Mouse (Mus musculus): ENCODE data around the gene Rptor. TPM values are rescaled to one million over a fixed set of nuclear protein-coding genes. Genes with fewer than 3 reads are reported as not detected.

Rptor gene
- total and polyA plus RNA-seq, 3 experiments: 33.9 to 34.9 TPM; not detected in 1

DNA sequence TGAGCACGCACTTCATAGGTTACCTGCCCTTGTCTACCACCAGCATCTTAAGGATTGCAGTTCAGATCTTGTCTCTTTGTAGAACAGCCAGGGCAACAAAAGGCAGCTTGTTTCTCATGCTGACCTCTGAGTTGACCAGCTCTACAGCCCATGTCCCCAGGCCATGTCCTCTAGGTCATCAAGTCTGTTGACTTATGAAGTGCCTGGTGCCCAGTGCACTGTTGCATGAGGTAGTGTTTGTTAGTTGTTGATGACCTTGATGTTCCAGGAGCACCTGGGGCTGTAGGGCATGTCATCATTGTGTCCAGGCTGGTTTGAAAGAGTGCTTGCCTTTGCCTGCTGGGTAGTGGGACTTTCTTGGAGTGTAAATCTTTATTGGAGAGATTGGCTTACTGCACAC, 344.7 kb downstream of the Rptor start:
- Histone ChIP-seq H3K4me3 (ENCODE audit: control insufficient read depth in 1 of 2, insufficient read depth in 1 of 2, low read depth in 2 of 2, low read length in 2 of 2) (no peak overlapping the region), H3K79me2 (ENCODE audit: control insufficient read depth, insufficient read depth, low read length, poor library complexity) (peaks cover 28% of the 10 kb centered on the region), H3K4me1 (ENCODE audit: control insufficient read depth in 1 of 2, insufficient read depth in 2 of 2, low read length in 2 of 2) (peaks cover 10 to 25% of the 10 kb centered on the region in 2 experiments), H3K9me3 (replicated peaks; ENCODE audit: insufficient read depth, low read length) (no peaks in the 10 kb centered on the region), H3K9ac (ENCODE audit: control insufficient read depth, low read depth, low read length, poor library complexity, severe bottlenecking) (no peak overlapping the region), H3K27me3 (ENCODE audit: control insufficient read depth in 1 of 2, insufficient read depth in 2 of 2, low read length in 2 of 2) (no peaks in the 10 kb centered on the region), H3K27ac (ENCODE audit: control insufficient read depth, low read depth, low read length) (no peak overlapping the region), H3K36me3 (ENCODE audit: control insufficient read depth in 1 of 2, insufficient read depth in 2 of 2, low read length in 2 of 2) (peaks cover 0 to 15% of the 10 kb centered on the region in 2 experiments; a peak in 2 of 4 replicates)
- no peak for DNase-seq (ENCODE audit: low read depth, low spot score)
- TF ChIP-seq TBP (IDR thresholded peaks at IDR 0.05; ENCODE audit: low read depth, low read length): no peak
- no peak for TF ChIP-seq BHLHE40 (IDR thresholded peaks at IDR 0.05; ENCODE audit: borderline replicate concordance, low read depth, low read length)
- TF ChIP-seq ETS1 (IDR thresholded peaks at IDR 0.05; ENCODE audit: low read depth, low read length): no peak
- no peak for TF ChIP-seq ZNF384 (IDR thresholded peaks at IDR 0.05; ENCODE audit: low read depth, low read length)
- no peak for TF ChIP-seq USF2 (IDR thresholded peaks at IDR 0.05; ENCODE audit: borderline replicate concordance in 1 of 2, insufficient read depth in 1 of 2, low read depth in 1 of 2, low read length in 2 of 2)

DNA sequence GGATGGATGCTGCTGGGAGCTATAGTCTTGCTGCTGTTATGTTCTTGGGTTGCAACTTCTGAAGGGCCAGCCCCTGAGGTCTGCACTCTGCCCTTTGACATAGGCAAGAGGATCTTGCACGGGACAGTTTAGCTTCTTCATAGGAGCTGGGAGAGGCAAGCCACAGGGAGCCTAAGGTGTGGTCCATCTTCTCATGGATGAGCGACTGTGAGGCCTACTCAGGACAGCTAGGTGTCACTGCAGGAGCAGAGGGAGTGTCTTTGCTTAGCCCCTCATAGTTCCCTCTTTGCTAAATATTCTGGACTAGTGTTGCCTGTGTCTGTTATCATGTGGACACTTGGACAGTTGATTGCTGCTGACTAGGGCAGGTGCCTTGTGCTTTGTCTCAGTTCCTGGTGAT, 345.2 kb downstream of the Rptor start:
- no peak for DNase-seq (ENCODE audit: low read depth, low spot score)
- H3K9ac ChIP-seq (ENCODE audit: control insufficient read depth, low read depth, low read length, poor library complexity, severe bottlenecking): no peak overlapping the region
- H3K4me3 ChIP-seq (ENCODE audit: control insufficient read depth in 1 of 2, insufficient read depth in 1 of 2, low read depth in 2 of 2, low read length in 2 of 2): no peak overlapping the region
- H3K36me3 ChIP-seq (ENCODE audit: control insufficient read depth in 1 of 2, insufficient read depth in 2 of 2, low read length in 2 of 2): peaks cover 0 to 18% of the 10 kb centered on the region in 2 experiments; a peak in 2 of 4 replicates
- H3K27ac ChIP-seq (ENCODE audit: control insufficient read depth, low read depth, low read length): no peak overlapping the region
- TF ChIP-seq ZC3H11A (IDR thresholded peaks at IDR 0.05; ENCODE audit: low read depth, low read length): no peak
- TF ChIP-seq SMC3 (IDR thresholded peaks at IDR 0.05; ENCODE audit: low read depth, low read length): peak; percentile 18; the same call in 1 of the 2 replicates
- TF ChIP-seq POLR2A (IDR thresholded peaks at IDR 0.05; ENCODE audit: control insufficient read depth in 1 of 2, insufficient read depth in 1 of 2, low read depth in 1 of 2, low read length in 2 of 2, poor library complexity in 1 of 2): no peak
- TF ChIP-seq CTCF (IDR thresholded peaks at IDR 0.05 in 2 of 3, conservative IDR thresholded peaks at IDR 0.05 in 1 of 3; ENCODE audit: control insufficient read depth in 1 of 3, insufficient read depth in 1 of 3, low read depth in 2 of 3, low read length in 3 of 3, poor library complexity in 1 of 3, severe bottlenecking in 1 of 3): peak in 2 of 3 experiments; percentile 17 to 38; a peak in 3 of 6 replicates
- no peak for TF ChIP-seq POLR2AphosphoS5 (IDR thresholded peaks at IDR 0.05; ENCODE audit: borderline replicate concordance, low read depth, low read length)
- peak; percentile 28 for TF ChIP-seq RAD21 (IDR thresholded peaks at IDR 0.05; ENCODE audit: low read depth, low read length)
- TF ChIP-seq USF1 (IDR thresholded peaks at IDR 0.05; ENCODE audit: low read depth, low read length): no peak
- H3K27me3 ChIP-seq (ENCODE audit: control insufficient read depth in 1 of 2, insufficient read depth in 2 of 2, low read length in 2 of 2): no peaks in the 10 kb centered on the region
- peaks cover 27% of the 10 kb centered on the region for H3K79me2 ChIP-seq (ENCODE audit: control insufficient read depth, insufficient read depth, low read length, poor library complexity)
- H3K9me3 ChIP-seq (replicated peaks; ENCODE audit: insufficient read depth, low read length): no peaks in the 10 kb centered on the region
- H3K4me1 ChIP-seq (ENCODE audit: control insufficient read depth in 1 of 2, insufficient read depth in 2 of 2, low read length in 2 of 2): peaks cover 14 to 29% of the 10 kb centered on the region in 2 experiments

DNA sequence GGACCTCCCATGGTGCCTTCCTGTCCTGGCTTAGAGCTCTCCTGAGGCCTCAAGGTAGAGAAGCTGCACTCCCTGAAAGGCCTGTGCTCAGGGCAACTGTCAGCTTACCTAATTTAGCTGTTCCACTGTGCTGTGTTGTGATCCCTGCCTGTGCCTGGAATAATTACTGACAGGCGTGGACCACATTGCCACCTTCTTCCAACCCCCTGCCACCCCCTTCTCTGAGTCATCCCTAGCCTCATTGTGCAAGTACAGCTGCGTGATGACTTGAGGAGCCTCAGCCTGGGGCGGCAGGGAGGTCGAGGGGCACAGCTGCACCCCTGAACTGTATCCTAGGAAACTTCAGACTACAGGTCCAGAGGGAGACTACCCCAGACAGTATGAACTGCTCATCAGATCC, 345.6 kb downstream of the Rptor start:
- peaks cover 17 to 33% of the 10 kb centered on the region in 2 experiments for H3K4me1 ChIP-seq (ENCODE audit: control insufficient read depth in 1 of 2, insufficient read depth in 2 of 2, low read length in 2 of 2)

More for the DNA sequence above, 345.6 kb downstream of the Rptor start:
- Histone ChIP-seq H3K4me3 (ENCODE audit: control insufficient read depth in 1 of 2, insufficient read depth in 1 of 2, low read depth in 2 of 2, low read length in 2 of 2) (no peak overlapping the region), H3K36me3 (ENCODE audit: control insufficient read depth in 1 of 2, insufficient read depth in 2 of 2, low read length in 2 of 2) (peaks cover 0 to 22% of the 10 kb centered on the region in 2 experiments; a peak in 2 of 4 replicates), H3K9me3 (replicated peaks; ENCODE audit: insufficient read depth, low read length) (no peaks in the 10 kb centered on the region), H3K27ac (ENCODE audit: control insufficient read depth, low read depth, low read length) (no peak overlapping the region), H3K27me3 (ENCODE audit: control insufficient read depth in 1 of 2, insufficient read depth in 2 of 2, low read length in 2 of 2) (no peaks in the 10 kb centered on the region), H3K79me2 (ENCODE audit: control insufficient read depth, insufficient read depth, low read length, poor library complexity) (peaks cover 24% of the 10 kb centered on the region), H3K9ac (ENCODE audit: control insufficient read depth, low read depth, low read length, poor library complexity, severe bottlenecking) (no peak overlapping the region)
- no peak for DNase-seq (ENCODE audit: low read depth, low spot score)
- TF ChIP-seq CTCF (IDR thresholded peaks at IDR 0.05 in 2 of 3, conservative IDR thresholded peaks at IDR 0.05 in 1 of 3; ENCODE audit: control insufficient read depth in 1 of 3, insufficient read depth in 1 of 3, low read depth in 2 of 3, low read length in 3 of 3, poor library complexity in 1 of 3, severe bottlenecking in 1 of 3): no peak
- TF ChIP-seq ZC3H11A (IDR thresholded peaks at IDR 0.05; ENCODE audit: low read depth, low read length): no peak
- no peak for TF ChIP-seq MEF2A (IDR thresholded peaks at IDR 0.05; ENCODE audit: extremely low read depth, insufficient replicate concordance, low read depth, low read length, poor library complexity, severe bottlenecking)
- no peak for TF ChIP-seq MYC (IDR thresholded peaks at IDR 0.05; ENCODE audit: low read depth, low read length)
- no peak for TF ChIP-seq NRF1 (IDR thresholded peaks at IDR 0.05; ENCODE audit: insufficient read depth, low read depth, low read length, poor library complexity, severe bottlenecking)
- no peak for TF ChIP-seq RAD21 (IDR thresholded peaks at IDR 0.05; ENCODE audit: low read depth, low read length)
- no peak for TF ChIP-seq ZMIZ1 (IDR thresholded peaks at IDR 0.05; ENCODE audit: low read depth, low read length)
- no peak for TF ChIP-seq EP300 (IDR thresholded peaks at IDR 0.05; ENCODE audit: low read depth in 1 of 2, low read length in 2 of 2)

Data from MEL (cell line).